Mouse (Mus musculus) heart, adult 2 months (tissue): Measurements from ENCODE around the gene Daam2.

Experiments used
- CTCF ChIP-seq: fragments of 200-600 bp; IDR thresholded peaks from 2 replicates; pipeline ENCODE4 v1.8.1; 2022; ENCODE audit warnings: antibody characterized with exemption, mild to moderate bottlenecking, moderate library complexity
- EP300 ChIP-seq: fragments of 200-500 bp; IDR thresholded peaks from 2 replicates; pipeline ENCODE4 v1.6.1; 2011; ENCODE audit warnings: low read depth, low read length, control low read depth; ENCODE audit not compliant: insufficient read depth
- POLR2A ChIP-seq: fragments of 200-500 bp; IDR thresholded peaks from 2 replicates; pipeline ENCODE4 v1.6.1; 2011; ENCODE audit warnings: mild to moderate bottlenecking, low read depth, low read length, control low read depth; ENCODE audit not compliant: insufficient read depth

GRCm38 (mm10) chr17:49419813-49420212 lies 144.3 kb downstream of the Daam2 start:
- TF ChIP-seq CTCF (no peak), EP300 (no peak), POLR2A (no peak)
